Mouse (Mus musculus) liver, embryonic 13.5 days (tissue): ENCODE results near the gene Ntm. TPM values are rescaled to one million over a fixed set of nuclear protein-coding genes. Genes with fewer than 3 reads are reported as not detected.

Experiments used
- ATAC-seq: fragments of 200-750 bp; cut with Nextera tagmentation; 2 replicates; pipeline ENCODE4 v1.8.0; 2017; ENCODE audit warnings: low read depth, mild to moderate bottlenecking, moderate number of reproducible peaks, moderate library complexity
- DNase-seq: peaks from one replicate; pipeline ENCODE4 v3.0.0; 2022
- H3K27ac ChIP-seq: fragments of 300-500 bp; sonication (generic); 2 replicates; pipeline ENCODE4 v1.5.1; 2015; ENCODE audit warnings: moderate library complexity, mild to moderate bottlenecking, inconsistent platforms
- H3K27me3 ChIP-seq: fragments of 300-500 bp; sonication (generic); 2 replicates; pipeline ENCODE4 v1.6.1; 2015; ENCODE audit warnings: mild to moderate bottlenecking, inconsistent platforms
- H3K36me3 ChIP-seq: fragments of 300-500 bp; sonication (generic); 2 replicates; pipeline ENCODE4 v1.6.1; 2015; ENCODE audit warnings: mild to moderate bottlenecking, inconsistent platforms
- H3K4me1 ChIP-seq: fragments of 300-500 bp; sonication (generic); replicated peaks from 2 replicates; pipeline ENCODE4 v1.6.1; 2015; ENCODE audit warnings: inconsistent platforms
- H3K4me2 ChIP-seq: fragments of 300-500 bp; sonication (generic); 2 replicates; pipeline ENCODE4 v1.6.1; 2015; ENCODE audit warnings: inconsistent platforms, mild to moderate bottlenecking, moderate library complexity
- H3K4me3 ChIP-seq: fragments of 300-500 bp; sonication (generic); replicated peaks from 2 replicates; pipeline ENCODE4 v1.5.1; 2015; ENCODE audit warnings: mild to moderate bottlenecking, inconsistent platforms
- H3K9ac ChIP-seq: fragments of 300-500 bp; sonication (generic); 2 replicates; pipeline ENCODE4 v1.6.1; 2015; ENCODE audit warnings: mild to moderate bottlenecking, inconsistent platforms
- H3K9me3 ChIP-seq: fragments of 300-500 bp; sonication (generic); replicated peaks from 2 replicates; pipeline ENCODE4 v1.6.1; 2016; ENCODE audit warnings: inconsistent platforms
- WGBS: fragments of 180-500 bp; shearing (Covaris S2); methylation state at CpG from one replicate; pipeline ENCODE4 v1.1.7; 2015; ENCODE audit not compliant: insufficient replicate concordance; 5-methylcytosine and 5-hydroxymethylcytosine counted together
- polyA plus RNA-seq: library from polyadenylated mRNA; unstranded; fragments of >200 nt; fragmentation: Nextera tagmentation; extraction: Ambion mirVana; gene quantifications from 2 replicates; pipeline ENCODE4 v1.2.1, GENCODE M21; 2015

Gene Ntm
- polyA plus RNA-seq, 1 experiment from 2014 or later, result 1.2 TPM

- no peak overlapping the region for H3K27ac ChIP-seq
- no peak overlapping the region for H3K4me2 ChIP-seq
- no peaks in the 10 kb centered on the region for H3K36me3 ChIP-seq
- no peaks in the 10 kb centered on the region for H3K27me3 ChIP-seq
- 0 out of 2 replicates have a peak, but pooled peaks cover 4% of the 10 kb centered on the region for H3K9me3 ChIP-seq
- ATAC-seq (no peak), DNase-seq (no peak)
- no peak overlapping the region for H3K4me3 ChIP-seq
- no peaks in the 10 kb centered on the region for H3K4me1 ChIP-seq
- WGBS, result 72% methylated on average over 17 of the region's 17 CpGs
- no peak overlapping the region for H3K9ac ChIP-seq
These were observed 448.2 kb downstream of the Ntm start for GRCm38 (mm10) chr9:29514588-29515356.

- Histone ChIP-seq H3K9ac (no peak overlapping the region), H3K27me3 (no peaks in the 10 kb centered on the region), H3K36me3 (no peaks in the 10 kb centered on the region), H3K4me1 (no peaks in the 10 kb centered on the region), H3K9me3 (no peaks in the 10 kb centered on the region), H3K4me2 (no peak overlapping the region), H3K27ac (no peak overlapping the region), H3K4me3 (no peak overlapping the region)
- WGBS, result 28% methylated on average over 2 of the region's 2 CpGs
- ATAC-seq, result peak; percentile 59
- DNase-seq, result no peak
These were observed 466.9 kb downstream of the Ntm start for GRCm38 (mm10) chr9:29496002-29496401.

DNA sequence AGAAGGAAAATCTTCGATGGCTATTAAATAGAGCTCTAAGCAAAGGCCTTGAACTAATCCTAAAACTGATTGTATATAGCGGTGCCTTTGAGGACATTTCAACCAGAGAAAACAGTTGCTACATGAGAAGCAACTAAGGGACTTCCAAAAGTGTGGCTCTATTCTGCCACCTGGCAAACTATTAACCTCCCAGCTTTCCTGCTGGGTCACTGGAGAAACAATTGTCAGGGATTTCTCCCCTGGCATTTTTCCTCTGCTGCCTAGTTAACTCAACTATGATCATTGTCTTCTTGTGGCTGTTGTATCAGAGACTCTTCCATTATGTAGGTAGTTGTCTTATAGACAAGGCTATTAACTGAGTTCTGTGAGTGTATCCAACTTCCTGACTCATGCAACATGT lies 480.7 kb downstream of the Ntm start:
- no peaks in the 10 kb centered on the region for H3K36me3 ChIP-seq
- no peaks in the 10 kb centered on the region for H3K27me3 ChIP-seq
- H3K9me3 ChIP-seq, result no peaks in the 10 kb centered on the region
- H3K9ac ChIP-seq, result no peak overlapping the region
- H3K27ac ChIP-seq, result no peak overlapping the region
- DNase-seq, result no peak
- H3K4me2 ChIP-seq, result no peak overlapping the region
- H3K4me3 ChIP-seq, result no peak overlapping the region
- ATAC-seq, result no peak
- WGBS, result 61% methylated on average over 2 of the region's 2 CpGs
- H3K4me1 ChIP-seq, result no peaks in the 10 kb centered on the region

- no peak overlapping the region for H3K9ac ChIP-seq
- no peak overlapping the region for H3K27ac ChIP-seq
- H3K9me3 ChIP-seq, result no peaks in the 10 kb centered on the region
- H3K4me3 ChIP-seq, result no peak overlapping the region
- no peaks in the 10 kb centered on the region for H3K4me1 ChIP-seq
- DNase-seq (no peak), ATAC-seq (no peak)
- WGBS, result 65% methylated on average over 10 of the region's 10 CpGs
- H3K36me3 ChIP-seq, result no peaks in the 10 kb centered on the region
- H3K27me3 ChIP-seq, result no peaks in the 10 kb centered on the region
- no peak overlapping the region for H3K4me2 ChIP-seq
These were observed 483.9 kb downstream of the Ntm start for GRCm38 (mm10) chr9:29479051-29479450.

DNA sequence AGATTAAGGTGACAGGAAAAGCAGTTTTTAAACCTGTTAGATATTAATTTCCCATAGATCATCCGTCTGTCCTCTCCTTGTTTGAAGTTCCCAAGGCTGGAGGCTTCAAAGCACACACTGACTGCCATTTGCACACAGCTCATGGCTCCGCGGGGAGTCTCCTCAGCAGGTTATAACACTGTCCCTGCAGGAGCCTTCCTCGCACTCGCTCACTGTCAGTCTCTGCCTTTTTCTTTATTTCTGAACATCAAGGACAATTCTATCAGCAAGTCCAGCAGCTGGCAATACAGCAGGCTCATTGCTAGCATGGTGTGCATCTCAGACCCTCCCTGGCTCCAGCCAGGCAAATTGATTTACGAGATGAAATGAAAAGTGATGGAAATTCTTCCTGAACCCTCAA lies 485.7 kb downstream of the Ntm start:
- Histone ChIP-seq H3K4me3 (no peak overlapping the region), H3K27me3 (no peaks in the 10 kb centered on the region), H3K9ac (no peak overlapping the region), H3K4me1 (no peaks in the 10 kb centered on the region), H3K36me3 (no peaks in the 10 kb centered on the region), H3K4me2 (no peak overlapping the region), H3K27ac (no peak overlapping the region), H3K9me3 (no peaks in the 10 kb centered on the region)
- ATAC-seq, result no peak
- no peak for DNase-seq
- WGBS, result 39% methylated on average over 6 of the region's 6 CpGs

DNA sequence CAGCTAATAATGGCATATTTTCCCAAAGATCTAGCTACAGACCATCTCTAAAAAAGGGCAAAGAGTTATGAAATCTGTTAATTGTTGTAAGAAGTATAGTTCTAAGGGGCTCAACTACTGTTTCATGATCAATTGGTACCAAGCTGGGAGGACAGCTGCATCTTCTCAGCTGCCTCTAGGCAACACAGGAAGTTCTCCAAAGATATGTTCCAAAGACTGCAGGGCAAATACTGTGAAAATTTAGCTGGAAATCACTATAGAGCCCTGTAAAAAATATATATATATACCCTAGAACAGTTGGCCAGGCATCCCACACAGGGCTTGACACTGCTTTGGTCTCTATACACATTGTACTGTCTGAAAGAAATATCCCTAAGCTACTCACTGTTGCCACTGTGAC lies 489.5 kb downstream of the Ntm start:
- no peak overlapping the region for H3K4me2 ChIP-seq
- DNase-seq, result no peak
- ATAC-seq, result no peak

GRCm38 (mm10) chr9:29472226-29472625 lies 490.7 kb downstream of the Ntm start:
- Histone ChIP-seq H3K27ac (no peak overlapping the region), H3K36me3 (no peaks in the 10 kb centered on the region), H3K4me2 (no peak overlapping the region), H3K4me3 (no peak overlapping the region), H3K4me1 (no peaks in the 10 kb centered on the region), H3K9ac (no peak overlapping the region), H3K27me3 (no peaks in the 10 kb centered on the region), H3K9me3 (no peaks in the 10 kb centered on the region)
- ATAC-seq, result no peak
- WGBS, result 40% methylated on average over 4 of the region's 4 CpGs
- no peak for DNase-seq

More for the DNA sequence above, 489.5 kb downstream of the Ntm start:
- Histone ChIP-seq H3K9me3 (no peaks in the 10 kb centered on the region), H3K36me3 (no peaks in the 10 kb centered on the region), H3K9ac (no peak overlapping the region), H3K27ac (no peak overlapping the region), H3K4me1 (no peaks in the 10 kb centered on the region), H3K27me3 (no peaks in the 10 kb centered on the region), H3K4me3 (no peak overlapping the region)

DNA sequence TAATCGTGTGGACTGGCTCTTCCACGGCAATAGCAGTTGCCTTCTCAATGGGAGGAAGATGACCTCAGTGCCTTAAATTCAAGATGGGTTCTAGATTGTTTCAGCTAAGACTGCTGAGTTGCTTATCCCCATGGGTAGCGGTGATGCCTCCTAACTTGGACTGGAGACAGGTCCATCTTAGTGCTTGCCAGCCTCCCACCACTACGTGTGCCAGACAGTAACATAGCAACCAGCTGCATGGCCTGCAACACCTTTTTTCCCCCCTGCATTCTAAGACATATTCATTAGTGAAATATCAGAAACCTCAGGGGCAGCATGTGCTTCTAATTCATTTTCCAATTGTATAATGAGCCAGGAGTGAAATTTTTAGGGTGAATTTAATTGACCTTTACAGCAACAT lies 498.2 kb downstream of the Ntm start:
- Histone ChIP-seq H3K4me1 (no peaks in the 10 kb centered on the region), H3K4me3 (no peak overlapping the region), H3K27me3 (no peaks in the 10 kb centered on the region), H3K4me2 (no peak overlapping the region), H3K36me3 (no peaks in the 10 kb centered on the region), H3K27ac (no peak overlapping the region), H3K9ac (no peak overlapping the region), H3K9me3 (no peaks in the 10 kb centered on the region)
- DNase-seq (no peak), ATAC-seq (no peak)
- 52% methylated on average over 4 of the region's 4 CpGs for WGBS

DNA sequence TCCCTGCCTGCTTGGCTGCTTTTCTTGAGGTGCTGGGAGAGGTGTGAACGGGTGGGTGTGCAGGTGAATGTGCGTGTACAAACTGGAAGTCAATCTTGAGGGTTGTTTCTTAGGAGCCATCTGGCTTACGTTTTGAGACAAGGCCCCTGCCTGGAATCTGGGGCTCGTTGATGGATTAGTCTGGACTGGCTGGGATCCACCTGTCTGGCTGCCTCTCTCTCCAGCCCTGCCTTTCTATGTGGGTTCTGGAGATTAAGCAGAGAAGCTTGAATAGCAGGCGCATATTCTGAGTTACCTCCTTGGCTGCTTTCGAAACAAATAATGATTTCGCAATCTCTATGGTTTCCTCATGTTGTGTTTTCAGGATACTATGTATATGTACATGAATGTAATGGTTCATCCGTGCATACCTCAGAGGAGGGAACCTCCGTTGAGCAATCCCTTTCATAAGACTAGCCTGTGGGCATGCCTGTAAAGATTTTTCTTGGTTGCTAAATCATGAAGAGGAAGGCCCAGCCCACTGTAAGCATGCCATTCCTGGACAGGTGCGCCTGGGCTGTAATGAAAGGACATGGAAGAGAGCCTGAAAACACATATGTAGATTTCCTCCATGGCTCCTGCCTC lies 499.9 kb downstream of the Ntm start:
- Histone ChIP-seq H3K4me3 (no peak overlapping the region), H3K9me3 (no peaks in the 10 kb centered on the region), H3K36me3 (no peaks in the 10 kb centered on the region), H3K27ac (no peak overlapping the region), H3K4me1 (no peaks in the 10 kb centered on the region), H3K9ac (no peak overlapping the region), H3K4me2 (no peak overlapping the region), H3K27me3 (no peaks in the 10 kb centered on the region)
- ATAC-seq, result no peak
- WGBS, result 58% methylated on average over 10 of the region's 10 CpGs
- DNase-seq, result no peak

DNA sequence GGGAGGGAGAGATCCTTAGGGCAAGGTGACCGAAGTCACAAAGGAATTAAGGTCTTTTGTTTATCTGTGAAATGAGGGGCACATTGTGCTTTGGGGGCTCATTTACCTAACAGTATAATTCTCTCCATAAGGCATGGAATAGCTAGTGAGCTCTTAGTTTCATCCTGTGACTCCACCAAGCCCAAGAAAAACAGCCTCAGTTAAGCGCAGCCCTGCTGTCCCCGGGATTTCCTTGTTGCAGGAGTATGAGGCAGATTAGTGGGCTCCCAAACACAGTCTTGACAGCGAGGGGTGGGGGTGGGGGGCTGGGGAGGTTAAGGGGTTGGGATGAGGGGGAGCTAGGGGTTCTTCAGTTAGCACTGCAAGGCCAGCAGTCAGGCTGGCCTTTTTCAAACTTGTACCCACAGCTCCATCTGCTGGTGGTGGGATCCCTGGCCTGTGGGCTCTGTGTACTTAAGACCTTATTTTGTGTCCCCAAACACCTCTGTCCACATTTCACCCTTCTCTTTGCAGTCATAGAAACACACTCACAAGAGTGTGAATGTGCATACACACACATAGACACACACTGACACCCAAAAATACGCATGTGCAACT lies 504.9 kb downstream of the Ntm start:
- no peak for ATAC-seq
- Histone ChIP-seq H3K9ac (no peak overlapping the region), H3K9me3 (no peaks in the 10 kb centered on the region), H3K36me3 (no peaks in the 10 kb centered on the region), H3K27me3 (no peaks in the 10 kb centered on the region), H3K4me3 (no peak overlapping the region), H3K4me1 (no peaks in the 10 kb centered on the region), H3K4me2 (no peak overlapping the region), H3K27ac (no peak overlapping the region)
- DNase-seq, result no peak
- WGBS, result 13% methylated on average over 5 of the region's 5 CpGs

- Histone ChIP-seq H3K27ac (no peak overlapping the region), H3K9me3 (no peaks in the 10 kb centered on the region), H3K27me3 (no peaks in the 10 kb centered on the region), H3K9ac (no peak overlapping the region), H3K4me3 (no peak overlapping the region), H3K4me1 (no peaks in the 10 kb centered on the region), H3K36me3 (no peaks in the 10 kb centered on the region), H3K4me2 (no peak overlapping the region)
- DNase-seq, result no peak
- WGBS, result 62% methylated on average over 7 of the region's 7 CpGs
- ATAC-seq, result no peak
These were observed 506.9 kb downstream of the Ntm start for GRCm38 (mm10) chr9:29456014-29456413.

- Histone ChIP-seq H3K36me3 (no peaks in the 10 kb centered on the region), H3K4me1 (no peaks in the 10 kb centered on the region), H3K27me3 (no peaks in the 10 kb centered on the region), H3K4me2 (no peak overlapping the region), H3K27ac (no peak overlapping the region), H3K9me3 (no peaks in the 10 kb centered on the region), H3K4me3 (no peak overlapping the region), H3K9ac (no peak overlapping the region)
- ATAC-seq (no peak), DNase-seq (no peak)
- 44% methylated on average over 1 of the region's 1 CpGs for WGBS
These were observed 511.7 kb downstream of the Ntm start for GRCm38 (mm10) chr9:29451232-29451631.
